Mouse (Mus musculus) lung, postnatal 10 days (tissue): ENCODE results near the gene Tmem59l.

Source experiments
- DNase-seq: peaks from one replicate; pipeline ENCODE4 v3.0.0; 2021

Gene Tmem59l

GRCm38 (mm10) chr8:70458462-70458861 lies 28.7 kb downstream of the Tmem59l start:
- DNase-seq, result no peak

DNA sequence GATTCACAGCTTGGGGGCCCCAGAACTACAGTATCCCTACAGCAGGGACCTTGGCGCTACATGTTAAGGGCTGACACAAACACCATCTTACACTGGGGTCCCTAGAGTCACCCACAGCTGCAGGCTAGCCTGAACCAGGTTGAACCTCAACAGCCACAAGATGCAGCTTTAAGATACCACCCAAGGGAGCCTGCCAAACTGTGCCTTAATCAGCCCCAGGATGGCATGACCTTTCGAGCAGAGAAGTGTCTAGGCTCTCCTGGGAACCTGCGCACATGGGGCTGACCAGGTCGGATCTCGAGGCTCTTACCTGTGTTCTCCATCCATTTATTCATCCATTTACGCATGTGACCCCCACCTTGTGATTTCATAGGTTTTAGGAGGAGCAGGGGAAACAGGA lies 29.3 kb downstream of the Tmem59l start:
- no peak for DNase-seq

DNA sequence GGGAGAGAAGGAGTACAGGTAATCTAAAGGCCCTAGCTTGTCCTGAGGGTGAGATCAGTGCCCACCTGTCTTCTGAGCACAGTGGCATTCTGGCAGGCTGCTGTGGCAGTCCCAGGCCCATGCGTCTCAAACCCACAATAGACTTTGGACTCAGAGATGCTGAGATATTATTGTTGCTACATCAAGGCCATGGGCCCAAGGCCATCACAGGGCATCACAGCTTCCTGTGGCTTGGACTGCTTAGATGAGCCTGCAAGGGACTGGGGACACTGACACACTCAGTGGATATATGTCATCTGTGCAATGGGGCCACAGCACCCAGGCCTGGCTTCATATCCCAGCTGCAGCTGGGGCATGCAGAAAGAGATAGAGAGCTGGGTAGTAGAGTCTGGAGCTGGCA lies 30.2 kb downstream of the Tmem59l start:
- no peak for DNase-seq

DNA sequence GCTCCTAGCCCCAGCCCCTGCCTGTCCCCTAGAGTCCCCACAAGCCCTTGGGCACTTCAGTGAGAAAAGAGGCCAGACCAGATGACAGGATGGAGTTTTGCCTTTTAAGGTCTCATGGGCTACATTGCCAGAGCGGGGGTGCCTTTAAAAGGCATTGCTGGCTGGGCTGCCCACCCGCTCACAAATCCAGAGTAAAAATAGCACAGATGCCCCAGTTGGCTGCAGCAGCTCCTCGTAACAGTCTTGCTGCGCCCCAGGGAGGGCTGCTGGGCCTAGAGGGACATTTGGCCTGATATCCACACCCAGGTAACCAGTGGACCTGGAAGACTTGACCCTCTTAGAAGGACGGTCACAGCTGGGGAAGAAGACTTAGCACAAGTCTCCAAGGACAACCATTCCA lies 33.3 kb downstream of the Tmem59l start:
- DNase-seq, result peak; percentile 21

GRCm38 (mm10) chr8:70452196-70452966 lies 34.8 kb downstream of the Tmem59l start:
- no peak for DNase-seq

DNA sequence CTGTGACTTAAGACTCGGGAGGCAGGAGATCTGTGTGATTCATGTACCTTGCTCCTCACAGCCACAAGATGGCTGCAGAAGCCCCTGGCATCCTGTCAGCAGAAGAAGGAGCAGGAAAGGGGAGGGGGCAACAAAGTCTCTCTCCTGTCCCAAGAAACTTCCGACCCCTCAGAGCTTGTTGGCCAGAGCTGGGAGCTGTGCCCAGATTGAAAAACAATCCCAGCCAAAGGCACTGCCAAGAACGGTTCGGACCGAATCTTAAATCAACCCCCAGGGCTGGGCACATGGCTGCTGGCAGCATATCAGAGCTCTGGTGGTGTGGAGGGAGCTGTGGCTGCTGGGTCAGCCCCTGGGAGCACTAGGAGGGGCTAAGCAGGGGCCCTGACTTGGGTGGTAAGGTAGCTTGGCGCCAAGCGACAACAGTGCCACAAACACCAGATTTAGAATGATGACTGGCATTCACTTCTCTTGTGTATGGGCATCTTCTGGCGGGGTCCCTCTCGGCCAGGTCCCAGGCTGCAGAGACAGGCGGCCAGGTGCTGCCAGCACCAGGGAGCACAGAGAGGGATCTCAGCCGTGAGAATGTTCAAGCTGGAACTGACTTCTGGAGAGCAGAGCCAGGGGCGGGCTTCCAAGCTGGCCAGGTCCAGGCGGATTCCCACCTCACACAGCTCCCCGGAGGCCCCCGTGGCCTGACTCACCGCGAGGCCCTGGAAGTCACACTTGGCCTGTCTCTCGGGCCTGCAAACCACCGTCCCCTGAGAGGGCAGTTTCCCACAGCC lies 39.3 kb downstream of the Tmem59l start:
- DNase-seq, result peak; percentile 53

GRCm38 (mm10) chr8:70445988-70446387 lies 41.2 kb downstream of the Tmem59l start:
- no peak for DNase-seq

GRCm38 (mm10) chr8:70443326-70443725 lies 43.8 kb downstream of the Tmem59l start:
- no peak for DNase-seq

- no peak for DNase-seq
Observed at GRCm38 (mm10) chr8:70441565-70441964, 45.6 kb downstream of the Tmem59l start.

DNA sequence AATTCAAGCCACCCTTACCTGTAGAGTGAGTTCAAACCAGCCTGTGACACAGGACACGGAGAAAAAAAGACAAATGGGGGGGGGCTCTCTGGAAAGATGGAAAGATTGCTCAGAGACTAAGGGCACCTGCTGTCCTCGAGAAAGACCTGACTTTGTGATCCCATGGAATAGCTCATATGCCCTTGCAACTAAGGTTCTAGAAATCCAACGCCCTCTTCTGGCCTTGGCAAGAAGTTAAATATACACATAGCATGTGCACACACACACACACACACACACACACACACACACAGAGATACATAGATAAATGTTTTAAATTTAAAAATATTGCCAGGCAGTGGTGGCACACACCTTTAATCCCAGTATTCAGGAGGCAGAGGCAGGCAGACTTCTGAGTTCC lies 46.9 kb downstream of the Tmem59l start:
- DNase-seq, result no peak

- DNase-seq, result no peak
Observed at GRCm38 (mm10) chr8:70439848-70440179, 47.3 kb downstream of the Tmem59l start.

- DNase-seq, result peak; percentile 98
Observed at GRCm38 (mm10) chr8:70439055-70439847, 47.9 kb downstream of the Tmem59l start, which contains the start of gene Crtc1. Crtc1 (minus strand) TSS chr8:70439579.

- DNase-seq, result no peak
Observed at GRCm38 (mm10) chr8:70438423-70438822, 48.7 kb downstream of the Tmem59l start.

- no peak for DNase-seq
Observed at GRCm38 (mm10) chr8:70435156-70435555, 52.0 kb downstream of the Tmem59l start.
